Mouse (Mus musculus): Measurements from ENCODE around the gene Asxl2. TPM values are rescaled to one million over a fixed set of nuclear protein-coding genes. Genes with fewer than 3 reads are reported as not detected.
A peak's percentile ranks its signal among the peaks of the same experiment; 100 is the strongest.

Asxl2 gene
- polyA plus RNA-seq, 1 experiment, result 7.0 TPM

DNA sequence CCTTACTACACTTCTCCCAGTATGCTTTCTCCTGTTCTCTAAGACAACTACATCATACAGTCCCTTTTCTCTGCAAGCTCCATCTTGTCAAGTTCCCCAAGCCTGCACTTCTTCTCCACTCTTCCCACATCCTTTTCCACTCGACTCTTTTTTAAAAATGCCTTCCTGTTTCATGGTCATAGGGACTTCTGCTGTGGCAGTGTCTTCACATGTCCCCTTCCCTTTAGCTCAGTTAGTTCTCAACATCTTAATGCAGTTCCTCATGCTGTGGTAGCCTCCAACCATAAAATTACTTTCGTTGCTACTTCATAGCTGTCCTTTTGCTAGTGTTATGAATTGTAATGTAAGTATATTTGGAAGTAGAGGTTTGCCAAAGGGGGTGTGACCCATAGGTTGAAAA is 6.1 kb upstream of the Asxl2 start:
- H3K36me3 ChIP-seq (ENCODE audit: control insufficient read depth, insufficient read depth), result no peaks in the 10 kb centered on the region
- TF ChIP-seq POLR2A (IDR thresholded peaks at IDR 0.05; ENCODE audit: insufficient read length, low read depth), result no peak
- no peak for TF ChIP-seq USF1 (IDR thresholded peaks at IDR 0.05; ENCODE audit: low read depth)
- TF ChIP-seq SRF (IDR thresholded peaks at IDR 0.05; ENCODE audit: control insufficient read depth, insufficient read length, low read depth), result no peak
- TF ChIP-seq POLR2AphosphoS2 (IDR thresholded peaks at IDR 0.05; ENCODE audit: insufficient read length, low read depth), result no peak
- TF ChIP-seq E2F4 (IDR thresholded peaks at IDR 0.05; ENCODE audit: insufficient read depth), result no peak
- no peak for TF ChIP-seq CEBPB (IDR thresholded peaks at IDR 0.05; ENCODE audit: insufficient read depth, poor library complexity, severe bottlenecking)
- TF ChIP-seq MAX (IDR thresholded peaks at IDR 0.05; ENCODE audit: low read depth), result no peak
- TF ChIP-seq TCF3 (IDR thresholded peaks at IDR 0.05; ENCODE audit: insufficient read length, low read depth), result no peak
- TF ChIP-seq REST (IDR thresholded peaks at IDR 0.05; ENCODE audit: insufficient read depth, insufficient read length), result no peak
- TF ChIP-seq MYOG (IDR thresholded peaks at IDR 0.05; ENCODE audit: control insufficient read depth in 1 of 3, insufficient read depth in 1 of 3, insufficient read length in 2 of 3, low read depth in 2 of 3), result no peak
- TF ChIP-seq MYOD1 (IDR thresholded peaks at IDR 0.05; ENCODE audit: control insufficient read depth in 1 of 3, insufficient read length in 2 of 3, low read depth in 2 of 3), result no peak
- no peak for TF ChIP-seq TCF12 (IDR thresholded peaks at IDR 0.05; ENCODE audit: insufficient read depth, poor library complexity, severe bottlenecking)
- no peaks in the 10 kb centered on the region for H3K27me3 ChIP-seq (ENCODE audit: control insufficient read depth, insufficient read depth, insufficient read length)
- no peak overlapping the region for H3K4me2 ChIP-seq (ENCODE audit: low read depth)
- no peak overlapping the region for H3K4me3 ChIP-seq
- H3K79me2 ChIP-seq (ENCODE audit: control insufficient read depth, insufficient read depth), result peaks cover 21% of the 10 kb centered on the region
- H3ac ChIP-seq (ENCODE audit: control insufficient read depth, insufficient read length), result no peak overlapping the region

DNA sequence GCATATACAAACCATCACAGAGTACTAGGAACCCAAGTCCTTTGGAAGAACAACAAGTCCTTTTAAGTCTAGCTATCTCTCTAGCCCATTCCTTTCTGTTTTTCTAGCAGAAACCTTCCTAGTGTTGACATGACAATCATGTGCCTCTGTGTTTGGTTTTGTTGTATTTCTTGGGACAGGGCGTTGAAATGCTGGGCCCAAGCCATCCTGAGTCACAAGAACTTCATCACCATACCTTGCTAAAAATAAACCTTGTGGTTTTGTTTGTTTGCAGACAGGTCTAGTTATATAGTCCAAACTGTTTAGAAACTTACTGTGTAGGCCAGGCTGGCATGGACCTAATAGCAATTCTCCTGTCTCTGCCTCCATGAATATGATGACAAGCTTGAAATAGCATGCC is 3.9 kb upstream of the Asxl2 start:
- H3K36me3 ChIP-seq (ENCODE audit: control insufficient read depth, insufficient read depth), result no peaks in the 10 kb centered on the region
- peaks cover 24% of the 10 kb centered on the region for H3K79me2 ChIP-seq (ENCODE audit: control insufficient read depth, insufficient read depth)
- no peaks in the 10 kb centered on the region for H3K27me3 ChIP-seq (ENCODE audit: control insufficient read depth, insufficient read depth, insufficient read length)
- peak overlapping the region; percentile 33 for H3K4me2 ChIP-seq (ENCODE audit: low read depth)
- H3K4me3 ChIP-seq, result no peak overlapping the region
- H3ac ChIP-seq (ENCODE audit: control insufficient read depth, insufficient read length), result no peak overlapping the region
- TF ChIP-seq MYOG (IDR thresholded peaks at IDR 0.05; ENCODE audit: control insufficient read depth in 1 of 3, insufficient read depth in 1 of 3, insufficient read length in 2 of 3, low read depth in 2 of 3) (no peak), TCF12 (IDR thresholded peaks at IDR 0.05; ENCODE audit: insufficient read depth, poor library complexity, severe bottlenecking) (no peak), REST (IDR thresholded peaks at IDR 0.05; ENCODE audit: insufficient read depth, insufficient read length) (no peak), POLR2A (IDR thresholded peaks at IDR 0.05; ENCODE audit: insufficient read length, low read depth) (no peak), MAX (IDR thresholded peaks at IDR 0.05; ENCODE audit: low read depth) (no peak), USF1 (IDR thresholded peaks at IDR 0.05; ENCODE audit: low read depth) (no peak), MYOD1 (IDR thresholded peaks at IDR 0.05; ENCODE audit: control insufficient read depth in 1 of 3, insufficient read length in 2 of 3, low read depth in 2 of 3) (no peak), SRF (IDR thresholded peaks at IDR 0.05; ENCODE audit: control insufficient read depth, insufficient read length, low read depth) (no peak), CEBPB (IDR thresholded peaks at IDR 0.05; ENCODE audit: insufficient read depth, poor library complexity, severe bottlenecking) (no peak)

DNA sequence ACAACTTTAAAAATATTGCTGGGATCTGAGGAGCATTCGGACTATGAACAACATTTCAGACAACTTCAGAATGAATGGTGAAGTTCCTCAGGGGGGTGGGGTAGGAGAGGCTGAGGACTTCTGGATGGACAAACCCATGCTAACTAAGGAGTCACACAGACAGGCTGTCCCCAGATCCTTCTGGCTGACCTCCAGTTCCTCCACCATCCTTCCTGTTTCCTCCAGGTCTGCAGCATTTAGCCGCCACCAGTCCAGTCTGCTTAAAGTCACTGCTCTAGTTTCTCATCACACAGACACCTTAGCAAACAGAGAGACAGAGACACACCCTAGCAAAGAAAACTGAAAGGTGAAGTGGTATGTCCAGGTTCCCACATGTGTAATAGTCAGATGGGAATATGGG is 2.5 kb upstream of the Asxl2 start:
- TF ChIP-seq MYOG (IDR thresholded peaks at IDR 0.05; ENCODE audit: control insufficient read depth in 1 of 3, insufficient read depth in 1 of 3, insufficient read length in 2 of 3, low read depth in 2 of 3), result no peak
- TF ChIP-seq REST (IDR thresholded peaks at IDR 0.05; ENCODE audit: insufficient read depth, insufficient read length), result no peak
- TF ChIP-seq CEBPB (IDR thresholded peaks at IDR 0.05; ENCODE audit: insufficient read depth, poor library complexity, severe bottlenecking), result no peak
- TF ChIP-seq SRF (IDR thresholded peaks at IDR 0.05; ENCODE audit: control insufficient read depth, insufficient read length, low read depth), result no peak
- TF ChIP-seq POLR2AphosphoS2 (IDR thresholded peaks at IDR 0.05; ENCODE audit: insufficient read length, low read depth), result no peak
- no peak for TF ChIP-seq E2F4 (IDR thresholded peaks at IDR 0.05; ENCODE audit: insufficient read depth)
- TF ChIP-seq POLR2A (IDR thresholded peaks at IDR 0.05; ENCODE audit: insufficient read length, low read depth), result no peak
- TF ChIP-seq TCF12 (IDR thresholded peaks at IDR 0.05; ENCODE audit: insufficient read depth, poor library complexity, severe bottlenecking), result no peak
- no peak for TF ChIP-seq MAX (IDR thresholded peaks at IDR 0.05; ENCODE audit: low read depth)
- TF ChIP-seq MYOD1 (IDR thresholded peaks at IDR 0.05; ENCODE audit: control insufficient read depth in 1 of 3, insufficient read length in 2 of 3, low read depth in 2 of 3), result no peak
- no peak for TF ChIP-seq USF1 (IDR thresholded peaks at IDR 0.05; ENCODE audit: low read depth)
- TF ChIP-seq TCF3 (IDR thresholded peaks at IDR 0.05; ENCODE audit: insufficient read length, low read depth), result no peak
- H3K36me3 ChIP-seq (ENCODE audit: control insufficient read depth, insufficient read depth), result no peaks in the 10 kb centered on the region
- H3K79me2 ChIP-seq (ENCODE audit: control insufficient read depth, insufficient read depth), result peaks cover 32% of the 10 kb centered on the region
- H3ac ChIP-seq (ENCODE audit: control insufficient read depth, insufficient read length), result no peak overlapping the region
- H3K27me3 ChIP-seq (ENCODE audit: control insufficient read depth, insufficient read depth, insufficient read length), result no peaks in the 10 kb centered on the region
- H3K4me3 ChIP-seq, result no peak overlapping the region
- peak overlapping the region; percentile 92 for H3K4me2 ChIP-seq (ENCODE audit: low read depth)

DNA sequence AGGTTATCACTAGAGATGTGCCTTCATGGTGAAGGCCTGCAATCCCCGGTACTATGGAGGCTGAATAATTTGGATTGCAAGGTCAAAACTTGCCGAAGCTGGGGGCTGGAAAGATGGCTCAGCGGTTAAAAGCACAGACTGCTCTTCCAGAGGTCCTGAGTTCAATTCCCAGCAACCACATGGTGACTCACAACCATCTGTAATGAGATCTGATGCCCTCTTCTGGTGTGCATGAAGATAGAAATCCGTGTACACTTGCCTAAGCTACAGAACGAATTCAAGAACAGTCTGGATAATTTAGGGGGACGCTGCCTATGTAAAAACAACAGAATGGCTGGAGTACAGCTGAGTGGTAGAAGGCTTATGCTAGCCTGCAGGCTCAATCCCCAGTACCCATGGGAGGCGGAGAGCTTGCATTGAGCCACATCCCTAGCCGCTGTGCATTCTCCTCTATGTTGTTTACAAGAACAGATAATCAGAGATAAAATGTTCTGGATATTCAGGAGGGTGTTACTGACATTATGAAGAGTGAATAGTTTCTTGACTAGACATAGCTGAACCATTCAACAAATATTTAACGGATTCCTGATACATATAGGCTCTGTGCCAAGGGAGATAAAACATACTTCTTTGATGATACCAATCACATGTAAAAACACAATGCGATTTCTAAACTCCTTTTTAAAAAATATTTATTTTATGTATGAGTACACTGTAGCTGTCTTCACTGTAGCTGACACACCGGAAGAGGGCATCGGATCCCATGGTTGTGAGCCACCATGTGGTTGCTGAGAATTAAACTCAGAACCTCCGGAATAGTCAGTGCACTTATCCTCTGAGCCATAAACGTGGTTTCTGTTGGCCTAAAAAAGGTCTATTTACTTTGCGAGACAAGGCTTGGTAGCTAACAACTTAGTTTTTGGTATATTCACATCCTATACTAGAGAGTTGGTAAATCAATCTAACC is 999 bp upstream of the Asxl2 start:
- peak overlapping the region; percentile 92 for H3K4me2 ChIP-seq (ENCODE audit: low read depth)
- peaks cover 46% of the 10 kb centered on the region for H3K79me2 ChIP-seq (ENCODE audit: control insufficient read depth, insufficient read depth)
- H3K36me3 ChIP-seq (ENCODE audit: control insufficient read depth, insufficient read depth), result no peaks in the 10 kb centered on the region
- peak overlapping the region; percentile 92 for H3K4me3 ChIP-seq
- no peaks in the 10 kb centered on the region for H3K27me3 ChIP-seq (ENCODE audit: control insufficient read depth, insufficient read depth, insufficient read length)
- TF ChIP-seq MAX (IDR thresholded peaks at IDR 0.05; ENCODE audit: low read depth) (peak; percentile 26), TCF3 (IDR thresholded peaks at IDR 0.05; ENCODE audit: insufficient read length, low read depth) (no peak), USF1 (IDR thresholded peaks at IDR 0.05; ENCODE audit: low read depth) (peak; percentile 24)
- H3ac ChIP-seq (ENCODE audit: control insufficient read depth, insufficient read length), result no peak overlapping the region
